Mouse (Mus musculus): ENCODE data around the gene Lpcat4.
"Not testable (repeated sequence)": the region's sequence is repeated elsewhere in the genome, so short reads cannot be mapped to it uniquely, and the experiment has no call there.

Gene Lpcat4

GRCm38 (mm10) chr2:112261748-112262653 lies 22.7 kb downstream of the Lpcat4 start, which contains the start of gene Nop10:
Nop10 (plus strand) TSS chr2:112261926.
- DNase-seq, result peak; percentile 76 to 78

GRCm38 (mm10) chr2:112262779-112263295 lies 23.6 kb downstream of the Lpcat4 start:
- no peak for DNase-seq

GRCm38 (mm10) chr2:112264364-112264763 lies 25.1 kb downstream of the Lpcat4 start:
- no peak for DNase-seq

GRCm38 (mm10) chr2:112265448-112266241 lies 26.4 kb downstream of the Lpcat4 start, which contains the start of gene Slc12a6:
Slc12a6 (plus strand) TSS chr2:112265825.
- peak; percentile 92 to 95 for DNase-seq

GRCm38 (mm10) chr2:112266242-112266592 lies 26.9 kb downstream of the Lpcat4 start, which contains the start of gene Gm21985:
Gm21985 (plus strand) TSS chr2:112266314.
- DNase-seq, result peak; percentile 52 to 65

- peak in 1 of 2 experiments; percentile 26 for DNase-seq
Measured at GRCm38 (mm10) chr2:112266780-112267179, 27.5 kb downstream of the Lpcat4 start.

- no peak for DNase-seq
Measured at GRCm38 (mm10) chr2:112267547-112268269, 28.4 kb downstream of the Lpcat4 start.

GRCm38 (mm10) chr2:112270011-112270410 lies 30.7 kb downstream of the Lpcat4 start:
- DNase-seq, result no peak

- no peak for DNase-seq
Measured at GRCm38 (mm10) chr2:112272909-112273308, 33.6 kb downstream of the Lpcat4 start.

GRCm38 (mm10) chr2:112273474-112273873 lies 34.2 kb downstream of the Lpcat4 start:
- DNase-seq, result no peak

GRCm38 (mm10) chr2:112276870-112277269 lies 37.6 kb downstream of the Lpcat4 start:
- no peak for DNase-seq

- no peak for DNase-seq
Measured at GRCm38 (mm10) chr2:112282846-112283245, 43.6 kb downstream of the Lpcat4 start.

- DNase-seq, result no peak
Measured at GRCm38 (mm10) chr2:112284363-112285030, 45.2 kb downstream of the Lpcat4 start.

- DNase-seq, result no peak
Measured at GRCm38 (mm10) chr2:112285031-112285390, 45.7 kb downstream of the Lpcat4 start.

- DNase-seq, result not testable (repeated sequence)
Measured at GRCm38 (mm10) chr2:112286062-112286461, 46.8 kb downstream of the Lpcat4 start.

GRCm38 (mm10) chr2:112287059-112287458 lies 47.8 kb downstream of the Lpcat4 start:
- DNase-seq, result no peak

GRCm38 (mm10) chr2:112289507-112289906 lies 50.2 kb downstream of the Lpcat4 start:
- DNase-seq, result no peak

- DNase-seq, result no peak
Measured at GRCm38 (mm10) chr2:112292823-112293222, 53.6 kb downstream of the Lpcat4 start.

GRCm38 (mm10) chr2:112296211-112296610 lies 56.9 kb downstream of the Lpcat4 start:
- no peak for DNase-seq
